Mouse (Mus musculus): ENCODE results near the gene Tbc1d2b. TPM values are rescaled to one million over a fixed set of nuclear protein-coding genes. Genes with fewer than 3 reads are reported as not detected.

Gene Tbc1d2b
- polyA plus RNA-seq, 1 experiment = 14.9 TPM

GRCm38 (mm10) chr9:90226742-90227096 is 43.9 kb downstream of the Tbc1d2b start:
- 88% methylated on average over 2 of the region's 2 CpGs for WGBS
- Histone ChIP-seq H3K4me3 (replicated peaks; ENCODE audit: insufficient read depth, low read depth, low read length) (no peak overlapping the region), H3K4me1 (ENCODE audit: control insufficient read depth, insufficient read depth, low read length) (peaks cover 6% of the 10 kb centered on the region; the same call in 1 of the 2 replicates), H3K27me3 (ENCODE audit: control insufficient read depth, insufficient read depth, low read length) (no peaks in the 10 kb centered on the region), H3K27ac (ENCODE audit: insufficient read depth, low read length) (no peak overlapping the region)
- TF ChIP-seq CTCF (IDR thresholded peaks at IDR 0.05; ENCODE audit: borderline replicate concordance, insufficient read depth, low read depth, low read length) (no peak), POLR2A (IDR thresholded peaks at IDR 0.05; ENCODE audit: borderline replicate concordance, insufficient read depth, low read length) (no peak)
- no peak for DNase-seq

- Histone ChIP-seq H3K27me3 (ENCODE audit: control insufficient read depth, insufficient read depth, low read length) (no peaks in the 10 kb centered on the region), H3K27ac (ENCODE audit: insufficient read depth, low read length) (no peak overlapping the region), H3K4me3 (replicated peaks; ENCODE audit: insufficient read depth, low read depth, low read length) (no peak overlapping the region), H3K4me1 (ENCODE audit: control insufficient read depth, insufficient read depth, low read length) (peaks cover 6% of the 10 kb centered on the region; the same call in 1 of the 2 replicates)
- no peak for TF ChIP-seq CTCF (IDR thresholded peaks at IDR 0.05; ENCODE audit: borderline replicate concordance, insufficient read depth, low read depth, low read length)
- no peak for TF ChIP-seq POLR2A (IDR thresholded peaks at IDR 0.05; ENCODE audit: borderline replicate concordance, insufficient read depth, low read length)
- no peak for DNase-seq
- 73% methylated on average over 21 of the region's 21 CpGs for WGBS
These were observed 44.4 kb downstream of the Tbc1d2b start for GRCm38 (mm10) chr9:90226081-90226741.

GRCm38 (mm10) chr9:90222275-90222674 is 48.3 kb downstream of the Tbc1d2b start:
- H3K4me1 ChIP-seq (ENCODE audit: control insufficient read depth, insufficient read depth, low read length) = peaks cover 6% of the 10 kb centered on the region; the same call in 1 of the 2 replicates
- H3K27me3 ChIP-seq (ENCODE audit: control insufficient read depth, insufficient read depth, low read length) = no peaks in the 10 kb centered on the region
- WGBS = 4% methylated on average over 3 of the region's 3 CpGs
- H3K27ac ChIP-seq (ENCODE audit: insufficient read depth, low read length) = no peak overlapping the region
- peak in 1 of 2 experiments; percentile 53 for DNase-seq
- TF ChIP-seq POLR2A (IDR thresholded peaks at IDR 0.05; ENCODE audit: borderline replicate concordance, insufficient read depth, low read length) (no peak), CTCF (IDR thresholded peaks at IDR 0.05; ENCODE audit: borderline replicate concordance, insufficient read depth, low read depth, low read length) (no peak; the same call in 1 of the 2 replicates)
- no peak overlapping the region for H3K4me3 ChIP-seq (replicated peaks; ENCODE audit: insufficient read depth, low read depth, low read length)

GRCm38 (mm10) chr9:90217501-90217900 is 53.1 kb downstream of the Tbc1d2b start:
- DNase-seq = no peak
- peaks cover 13% of the 10 kb centered on the region for H3K4me1 ChIP-seq (ENCODE audit: control insufficient read depth, insufficient read depth, low read length)
- TF ChIP-seq POLR2A (IDR thresholded peaks at IDR 0.05; ENCODE audit: borderline replicate concordance, insufficient read depth, low read length) (no peak), CTCF (IDR thresholded peaks at IDR 0.05; ENCODE audit: borderline replicate concordance, insufficient read depth, low read depth, low read length) (no peak)
- no peaks in the 10 kb centered on the region for H3K27me3 ChIP-seq (ENCODE audit: control insufficient read depth, insufficient read depth, low read length)
- H3K27ac ChIP-seq (ENCODE audit: insufficient read depth, low read length) = no peak overlapping the region
- 66% methylated on average over 4 of the region's 4 CpGs for WGBS
- no peak overlapping the region for H3K4me3 ChIP-seq (replicated peaks; ENCODE audit: insufficient read depth, low read depth, low read length)

GRCm38 (mm10) chr9:90216259-90217001 is 54.2 kb downstream of the Tbc1d2b start:
- H3K4me3 ChIP-seq (replicated peaks; ENCODE audit: insufficient read depth, low read depth, low read length) = no peak overlapping the region
- DNase-seq = no peak
- TF ChIP-seq POLR2A (IDR thresholded peaks at IDR 0.05; ENCODE audit: borderline replicate concordance, insufficient read depth, low read length) = no peak
- no peak for TF ChIP-seq CTCF (IDR thresholded peaks at IDR 0.05; ENCODE audit: borderline replicate concordance, insufficient read depth, low read depth, low read length)
- no peak overlapping the region for H3K27ac ChIP-seq (ENCODE audit: insufficient read depth, low read length)
- WGBS = 80% methylated on average over 11 of the region's 11 CpGs
- H3K27me3 ChIP-seq (ENCODE audit: control insufficient read depth, insufficient read depth, low read length) = no peaks in the 10 kb centered on the region
- H3K4me1 ChIP-seq (ENCODE audit: control insufficient read depth, insufficient read depth, low read length) = peaks cover 13% of the 10 kb centered on the region

GRCm38 (mm10) chr9:90213127-90213526 is 57.5 kb downstream of the Tbc1d2b start:
- WGBS = 19% methylated on average over 3 of the region's 3 CpGs
- TF ChIP-seq POLR2A (IDR thresholded peaks at IDR 0.05; ENCODE audit: borderline replicate concordance, insufficient read depth, low read length) (no peak), CTCF (IDR thresholded peaks at IDR 0.05; ENCODE audit: borderline replicate concordance, insufficient read depth, low read depth, low read length) (no peak)
- Histone ChIP-seq H3K27ac (ENCODE audit: insufficient read depth, low read length) (no peak overlapping the region; the same call in 1 of the 2 replicates), H3K27me3 (ENCODE audit: control insufficient read depth, insufficient read depth, low read length) (no peaks in the 10 kb centered on the region), H3K4me3 (replicated peaks; ENCODE audit: insufficient read depth, low read depth, low read length) (no peak overlapping the region), H3K4me1 (ENCODE audit: control insufficient read depth, insufficient read depth, low read length) (peaks cover 13% of the 10 kb centered on the region)
- peak; percentile 55 to 74 for DNase-seq

GRCm38 (mm10) chr9:90208655-90209054 is 61.9 kb downstream of the Tbc1d2b start:
- DNase-seq = no peak
- Histone ChIP-seq H3K4me3 (replicated peaks; ENCODE audit: insufficient read depth, low read depth, low read length) (no peak overlapping the region), H3K4me1 (ENCODE audit: control insufficient read depth, insufficient read depth, low read length) (peaks cover 9% of the 10 kb centered on the region), H3K27me3 (ENCODE audit: control insufficient read depth, insufficient read depth, low read length) (no peaks in the 10 kb centered on the region), H3K27ac (ENCODE audit: insufficient read depth, low read length) (no peak overlapping the region)
- TF ChIP-seq CTCF (IDR thresholded peaks at IDR 0.05; ENCODE audit: borderline replicate concordance, insufficient read depth, low read depth, low read length) = no peak
- no peak for TF ChIP-seq POLR2A (IDR thresholded peaks at IDR 0.05; ENCODE audit: borderline replicate concordance, insufficient read depth, low read length)
- WGBS = 87% methylated on average over 6 of the region's 6 CpGs

GRCm38 (mm10) chr9:90207808-90208207 is 62.8 kb downstream of the Tbc1d2b start:
- H3K27me3 ChIP-seq (ENCODE audit: control insufficient read depth, insufficient read depth, low read length) = no peaks in the 10 kb centered on the region
- H3K4me3 ChIP-seq (replicated peaks; ENCODE audit: insufficient read depth, low read depth, low read length) = no peak overlapping the region
- TF ChIP-seq CTCF (IDR thresholded peaks at IDR 0.05; ENCODE audit: borderline replicate concordance, insufficient read depth, low read depth, low read length) (no peak), POLR2A (IDR thresholded peaks at IDR 0.05; ENCODE audit: borderline replicate concordance, insufficient read depth, low read length) (no peak)
- peaks cover under 1% of the 10 kb centered on the region; the same call in 1 of the 2 replicates for H3K4me1 ChIP-seq (ENCODE audit: control insufficient read depth, insufficient read depth, low read length)
- WGBS = 90% methylated on average over 8 of the region's 8 CpGs
- no peak for DNase-seq
- no peak overlapping the region for H3K27ac ChIP-seq (ENCODE audit: insufficient read depth, low read length)
